Mouse (Mus musculus): Measurements from ENCODE around the gene Trim30a. TPM values are rescaled to one million over a fixed set of nuclear protein-coding genes. Genes with fewer than 3 reads are reported as not detected.

The Trim30a gene
- 11.2 TPM for polyA plus RNA-seq (2014; fragmentation: Illumina TruSeq; extraction: RNeasy Lipid Tissue Mini Kit (QIAGEN cat#74804); ENCODE audit: insufficient read depth, low read depth, low replicate concordance)

DNA sequence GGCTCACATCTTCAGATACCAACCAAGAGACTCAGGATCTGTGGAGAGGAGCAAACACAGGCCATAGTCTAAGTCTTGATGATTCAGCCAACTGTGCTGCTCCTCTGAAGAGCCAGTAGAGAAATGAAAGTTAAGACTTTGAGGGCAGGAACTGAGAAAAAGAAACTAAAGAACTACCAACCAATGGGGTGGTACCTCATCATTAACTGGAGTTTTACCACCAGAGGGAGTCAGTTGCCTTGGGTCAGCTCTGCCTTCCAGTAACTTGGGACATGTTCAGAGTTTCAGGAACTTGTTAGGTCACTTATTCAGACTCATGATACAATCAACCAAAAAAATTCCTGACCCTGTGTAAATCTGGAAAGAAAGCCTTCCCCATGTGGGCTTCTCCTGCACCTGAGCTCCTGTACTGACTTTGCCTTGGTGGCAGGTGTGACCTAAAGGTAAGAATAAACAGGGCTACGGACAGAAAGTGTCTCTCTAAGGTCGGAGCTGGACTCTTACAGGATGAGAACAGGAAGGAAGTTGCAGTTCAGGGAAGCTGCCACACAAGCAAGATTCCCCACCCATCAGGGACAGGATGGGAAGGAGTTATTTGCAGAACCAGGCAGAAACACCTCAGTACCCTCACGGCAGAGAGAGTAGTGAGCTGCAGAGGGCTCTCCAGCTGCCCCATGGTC, at the start of gene Trim30a:
Gene Trim30a, minus strand, starts transcription at position 129 of the 680 bp plus-strand sequence.

DNA sequence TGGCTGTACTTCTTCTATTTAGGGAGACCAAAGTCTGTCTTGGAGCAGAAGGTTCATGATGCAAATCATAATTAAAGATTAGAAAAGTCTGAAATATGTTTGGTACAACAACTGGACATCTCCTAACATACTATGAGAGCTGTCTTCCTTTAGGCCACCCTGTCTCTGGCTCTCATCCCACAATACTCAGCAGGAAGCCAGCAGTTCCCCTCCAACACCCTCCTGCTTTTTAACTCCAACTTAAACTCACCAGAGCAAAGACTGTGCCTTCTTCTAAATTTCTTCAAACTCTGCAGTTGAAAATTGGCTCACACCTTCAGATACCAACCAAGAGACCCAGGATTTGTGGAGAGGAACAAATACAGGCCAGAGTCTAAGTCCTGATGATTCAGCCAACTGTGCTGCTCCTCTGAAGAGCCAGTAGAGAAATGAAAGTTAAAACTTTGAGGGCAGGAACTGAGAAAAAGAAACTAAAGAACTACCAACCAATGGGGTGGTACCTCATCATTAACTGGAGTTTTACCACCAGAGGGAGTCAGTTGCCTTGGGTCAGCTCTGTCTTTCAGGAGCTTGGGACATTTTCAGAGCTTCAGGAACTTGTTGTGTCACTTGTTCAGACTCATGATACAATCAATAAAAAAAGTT, 42.5 kb upstream of the Trim30a start, which contains the start of gene Trim30d:
Gene Trim30d, minus strand, starts transcription at position 429 of the 645 bp plus-strand sequence.

DNA sequence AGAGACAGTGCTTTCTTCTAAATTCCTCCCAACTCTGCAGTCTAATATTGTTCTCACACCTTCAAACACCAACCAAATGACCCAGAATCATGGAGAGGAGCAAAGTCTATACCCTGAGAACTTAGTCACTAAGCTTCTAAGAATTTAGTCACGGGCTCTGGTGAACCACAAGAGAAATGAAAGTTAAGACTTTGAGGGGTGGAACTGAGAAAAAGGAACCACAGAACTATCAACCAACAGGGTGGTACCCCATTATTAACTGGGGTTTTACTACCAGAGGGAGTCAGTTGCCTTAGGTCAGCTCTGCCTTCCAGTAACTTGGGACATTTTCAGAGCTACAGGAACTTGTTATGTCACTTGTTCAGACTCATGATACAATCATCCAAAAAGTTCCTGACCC, 64.3 kb downstream of the Trim30a start, which contains the start of gene Trim30c:
Gene Trim30c, minus strand, starts transcription at position 140 of the 400 bp plus-strand sequence.

DNA sequence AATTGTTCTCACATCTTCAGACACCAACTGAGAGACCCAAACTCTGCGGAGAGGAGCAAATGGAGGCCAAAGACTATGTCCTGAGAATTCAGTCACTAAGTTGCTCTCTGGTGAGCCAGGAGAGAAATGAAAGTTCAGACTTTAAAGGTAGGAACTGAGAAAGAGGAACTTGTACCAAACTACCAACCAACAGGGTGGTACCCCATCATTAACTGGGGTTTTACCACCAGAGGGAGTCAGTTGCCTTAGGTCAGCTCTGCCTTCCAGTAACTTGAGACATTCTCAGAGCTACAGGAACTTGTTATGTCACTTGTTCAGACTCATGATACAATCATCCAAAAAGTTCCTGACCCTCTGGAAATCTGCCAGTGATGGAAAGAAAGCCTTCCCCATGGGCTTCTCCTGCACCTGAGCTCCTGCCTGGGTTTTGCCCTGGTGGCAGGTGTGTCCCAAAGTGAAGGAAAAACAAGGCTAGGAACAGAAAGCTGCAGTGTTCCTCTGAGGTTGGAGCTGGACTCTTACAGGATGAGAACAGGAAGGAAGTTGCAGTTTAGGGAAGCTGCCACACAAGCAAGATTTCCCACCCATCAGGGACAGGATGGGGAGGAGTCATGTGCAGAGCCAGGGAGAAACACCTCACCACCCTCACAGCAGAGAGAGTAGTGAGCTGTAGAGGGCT, 95.1 kb downstream of the Trim30a start, which contains the start of gene Trim30b:
Gene Trim30b, minus strand, starts transcription at position 149 of the 679 bp plus-strand sequence.

Other genes starting within 250 kb of the Trim30a start
- gene Trim6, start 246.4 kb downstream of the Trim30a start, polyA plus RNA-seq (2014; fragmentation: Illumina TruSeq; extraction: RNeasy Lipid Tissue Mini Kit (QIAGEN cat#74804); ENCODE audit: insufficient read depth, low read depth, low replicate concordance), result 0.55 TPM
- gene Trim34a, start 220.7 kb downstream of the Trim30a start, polyA plus RNA-seq (2014; fragmentation: Illumina TruSeq; extraction: RNeasy Lipid Tissue Mini Kit (QIAGEN cat#74804); ENCODE audit: insufficient read depth, low read depth, low replicate concordance), result 16.4 TPM
- gene Trim5, start 177.1 kb downstream of the Trim30a start, polyA plus RNA-seq (2014; fragmentation: Illumina TruSeq; extraction: RNeasy Lipid Tissue Mini Kit (QIAGEN cat#74804); ENCODE audit: insufficient read depth, low read depth, low replicate concordance), result 3.5 TPM
- 34.7 TPM for gene Trim12a, start 149.7 kb downstream of the Trim30a start, polyA plus RNA-seq (2014; fragmentation: Illumina TruSeq; extraction: RNeasy Lipid Tissue Mini Kit (QIAGEN cat#74804); ENCODE audit: insufficient read depth, low read depth, low replicate concordance)
- not detected for gene Trim34b, start 135.7 kb downstream of the Trim30a start, polyA plus RNA-seq (2014; fragmentation: Illumina TruSeq; extraction: RNeasy Lipid Tissue Mini Kit (QIAGEN cat#74804); ENCODE audit: insufficient read depth, low read depth, low replicate concordance)
- gene Trim12c, start 111.8 kb downstream of the Trim30a start, polyA plus RNA-seq (2014; fragmentation: Illumina TruSeq; extraction: RNeasy Lipid Tissue Mini Kit (QIAGEN cat#74804); ENCODE audit: insufficient read depth, low read depth, low replicate concordance), result 12.5 TPM
- 1.8 TPM for gene Trim30b, start 95.3 kb downstream of the Trim30a start, polyA plus RNA-seq (2014; fragmentation: Illumina TruSeq; extraction: RNeasy Lipid Tissue Mini Kit (QIAGEN cat#74804); ENCODE audit: insufficient read depth, low read depth, low replicate concordance)
- 0.22 TPM for gene Trim30c, start 64.4 kb downstream of the Trim30a start, polyA plus RNA-seq (2014; fragmentation: Illumina TruSeq; extraction: RNeasy Lipid Tissue Mini Kit (QIAGEN cat#74804); ENCODE audit: insufficient read depth, low read depth, low replicate concordance)
- gene Trim30d, start 42.7 kb upstream of the Trim30a start, polyA plus RNA-seq (2014; fragmentation: Illumina TruSeq; extraction: RNeasy Lipid Tissue Mini Kit (QIAGEN cat#74804); ENCODE audit: insufficient read depth, low read depth, low replicate concordance), result 6.3 TPM
- gene Olfr651, start 84.9 kb upstream of the Trim30a start, polyA plus RNA-seq (2014; fragmentation: Illumina TruSeq; extraction: RNeasy Lipid Tissue Mini Kit (QIAGEN cat#74804); ENCODE audit: insufficient read depth, low read depth, low replicate concordance), result not detected
- not detected for gene Olfr652, start 95.7 kb upstream of the Trim30a start, polyA plus RNA-seq (2014; fragmentation: Illumina TruSeq; extraction: RNeasy Lipid Tissue Mini Kit (QIAGEN cat#74804); ENCODE audit: insufficient read depth, low read depth, low replicate concordance)
- gene Olfr653, start 112.1 kb upstream of the Trim30a start, polyA plus RNA-seq (2014; fragmentation: Illumina TruSeq; extraction: RNeasy Lipid Tissue Mini Kit (QIAGEN cat#74804); ENCODE audit: insufficient read depth, low read depth, low replicate concordance), result not detected
- gene Olfr654, start 121.8 kb upstream of the Trim30a start, polyA plus RNA-seq (2014; fragmentation: Illumina TruSeq; extraction: RNeasy Lipid Tissue Mini Kit (QIAGEN cat#74804); ENCODE audit: insufficient read depth, low read depth, low replicate concordance), result not detected
- gene Olfr655, start 136.6 kb upstream of the Trim30a start, polyA plus RNA-seq (2014; fragmentation: Illumina TruSeq; extraction: RNeasy Lipid Tissue Mini Kit (QIAGEN cat#74804); ENCODE audit: insufficient read depth, low read depth, low replicate concordance), result not detected
- gene Olfr656, start 148.8 kb upstream of the Trim30a start, polyA plus RNA-seq (2014; fragmentation: Illumina TruSeq; extraction: RNeasy Lipid Tissue Mini Kit (QIAGEN cat#74804); ENCODE audit: insufficient read depth, low read depth, low replicate concordance), result not detected
- gene Olfr657, start 159.6 kb upstream of the Trim30a start, polyA plus RNA-seq (2014; fragmentation: Illumina TruSeq; extraction: RNeasy Lipid Tissue Mini Kit (QIAGEN cat#74804); ENCODE audit: insufficient read depth, low read depth, low replicate concordance), result not detected
- not detected for gene Olfr658, start 182.1 kb upstream of the Trim30a start, polyA plus RNA-seq (2014; fragmentation: Illumina TruSeq; extraction: RNeasy Lipid Tissue Mini Kit (QIAGEN cat#74804); ENCODE audit: insufficient read depth, low read depth, low replicate concordance)
- gene Olfr659, start 201.6 kb upstream of the Trim30a start, polyA plus RNA-seq (2014; fragmentation: Illumina TruSeq; extraction: RNeasy Lipid Tissue Mini Kit (QIAGEN cat#74804); ENCODE audit: insufficient read depth, low read depth, low replicate concordance), result not detected
- gene Olfr661, start 221.3 kb upstream of the Trim30a start, polyA plus RNA-seq (2014; fragmentation: Illumina TruSeq; extraction: RNeasy Lipid Tissue Mini Kit (QIAGEN cat#74804); ENCODE audit: insufficient read depth, low read depth, low replicate concordance), result not detected